Mouse (Mus musculus) MN1 (cell line): ENCODE measurements around the gene 1700017D01Rik.
"Not testable (repeated sequence)": the region's sequence is repeated elsewhere in the genome, so short reads cannot be mapped to it uniquely, and the experiment has no call there.

Source experiments
- DNase-seq: peaks from one replicate; pipeline ENCODE4 v3.0.0-alpha.2; 2016; ENCODE audit warnings: low spot score

Gene 1700017D01Rik

GRCm38 (mm10) chr19:11130776-11131175, at the start of gene 1700017D01Rik:
1700017D01Rik (minus strand) TSS chr19:11130876.
- DNase-seq, result not testable (repeated sequence)

- no peak for DNase-seq
Observed at GRCm38 (mm10) chr19:11177464-11177863, 46.8 kb upstream of the 1700017D01Rik start.

DNA sequence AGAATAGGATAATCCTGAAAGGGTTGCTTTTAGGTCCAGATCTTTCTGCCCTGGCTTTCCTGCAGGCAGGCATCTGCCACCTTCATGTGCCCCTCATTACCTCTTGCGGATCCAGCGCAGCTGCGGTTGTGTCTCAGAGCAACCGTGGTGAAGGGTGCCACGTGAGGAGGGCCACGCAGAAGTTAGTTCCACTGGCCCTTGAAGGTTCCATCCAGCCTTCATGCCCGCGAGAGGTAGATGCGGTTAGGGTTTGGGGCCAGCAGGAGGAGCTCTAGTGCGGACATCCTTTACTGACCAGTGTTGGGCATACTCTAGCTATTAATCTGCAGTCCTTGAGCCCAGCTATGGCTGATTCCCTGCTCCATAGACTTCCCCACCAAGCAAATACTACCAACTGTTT, 34.5 kb upstream of the 1700017D01Rik start, which contains the start of gene 1700025F22Rik:
1700025F22Rik (minus strand) TSS at position 149 of the 400 bp plus-strand sequence.
- DNase-seq, result no peak

DNA sequence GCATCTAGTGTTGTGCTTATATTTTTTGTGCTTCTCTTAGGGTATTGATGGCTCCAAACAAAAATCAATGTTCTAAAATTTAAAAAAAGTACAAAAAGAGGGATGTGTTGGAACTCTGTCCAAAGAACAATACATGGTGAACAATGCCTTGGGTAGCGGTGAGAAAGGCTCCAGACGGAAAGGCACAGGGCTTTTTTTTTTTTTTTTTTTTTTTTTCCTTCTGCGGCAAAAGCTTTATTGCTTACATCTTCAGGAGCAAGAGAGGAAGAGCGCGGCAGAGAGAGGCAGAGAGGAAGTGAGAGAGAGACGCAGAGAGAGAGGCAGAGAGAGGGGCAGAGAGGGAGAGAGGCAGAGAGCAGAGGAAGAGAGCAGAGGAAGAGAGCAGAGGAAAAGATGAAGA, 27.2 kb upstream of the 1700017D01Rik start:
- DNase-seq, result not testable (repeated sequence)

- DNase-seq, result no peak
Observed at GRCm38 (mm10) chr19:11135336-11135735, 4.7 kb upstream of the 1700017D01Rik start.

DNA sequence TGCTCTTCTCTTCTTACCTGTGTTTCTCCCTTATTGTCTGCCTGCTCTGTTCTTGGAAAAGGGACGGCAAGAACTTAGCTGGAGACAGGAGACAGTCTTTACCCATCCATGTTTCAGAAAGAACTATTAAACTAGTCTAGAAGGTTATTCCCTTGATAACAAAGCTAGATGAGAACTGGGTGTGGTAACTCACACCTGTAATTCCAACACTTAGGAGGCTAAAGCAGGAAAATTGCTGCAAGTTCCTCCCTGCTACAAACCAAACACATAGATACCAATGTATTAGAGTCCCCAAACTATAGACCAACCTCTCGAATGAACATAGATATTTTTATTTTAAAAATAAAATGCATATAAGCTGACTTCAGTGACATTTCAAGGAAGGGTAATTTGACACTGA, 4.2 kb upstream of the 1700017D01Rik start:
- no peak for DNase-seq

DNA sequence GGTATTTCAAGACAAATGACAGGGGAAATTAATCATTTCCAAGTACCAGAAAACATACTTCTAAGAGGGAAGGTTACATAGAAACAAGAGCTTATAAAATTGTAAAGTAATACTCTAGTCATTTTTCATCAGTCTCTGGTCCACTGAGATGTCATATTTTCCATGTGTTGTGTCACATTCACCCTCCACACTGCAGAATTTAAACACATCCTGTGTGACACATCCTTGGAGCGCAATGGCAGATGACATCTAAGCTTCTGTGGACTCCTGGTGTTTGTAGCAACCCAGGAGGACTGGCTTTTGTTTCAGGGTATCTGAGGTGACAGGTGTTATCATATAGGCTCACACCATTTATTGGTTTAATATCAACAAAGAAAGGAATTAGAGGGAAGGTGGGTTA, 974 bp downstream of the 1700017D01Rik start:
- no peak for DNase-seq

GRCm38 (mm10) chr19:11121016-11121420, 9.7 kb downstream of the 1700017D01Rik start:
- not testable (repeated sequence) for DNase-seq

GRCm38 (mm10) chr19:11119338-11119737, 11.3 kb downstream of the 1700017D01Rik start:
- DNase-seq, result no peak

DNA sequence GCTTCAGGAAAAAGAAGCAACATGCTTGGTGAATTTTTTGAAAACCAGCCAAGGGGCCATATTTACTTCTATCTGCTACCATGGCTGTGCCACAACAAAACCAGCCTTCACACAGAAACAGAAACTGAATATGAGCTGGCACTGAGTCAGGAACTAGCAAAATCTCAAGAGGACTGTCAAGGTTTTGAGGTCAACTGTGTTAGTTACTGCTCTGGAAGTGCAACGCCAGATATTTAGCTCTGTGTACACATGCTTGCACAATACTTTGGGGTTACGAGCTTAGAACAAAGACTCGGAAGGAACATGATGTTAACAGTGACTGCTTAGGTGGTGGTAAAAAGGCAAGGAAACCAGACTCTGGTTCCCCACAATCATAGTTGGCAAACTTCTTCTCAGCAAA, 22.9 kb downstream of the 1700017D01Rik start:
- DNase-seq, result no peak

- no peak for DNase-seq
Observed at GRCm38 (mm10) chr19:11101880-11102279, 28.8 kb downstream of the 1700017D01Rik start.

GRCm38 (mm10) chr19:11098401-11098800, 32.3 kb downstream of the 1700017D01Rik start:
- DNase-seq, result no peak

- not testable (repeated sequence) for DNase-seq
Observed at GRCm38 (mm10) chr19:11092131-11092530, 38.5 kb downstream of the 1700017D01Rik start.

DNA sequence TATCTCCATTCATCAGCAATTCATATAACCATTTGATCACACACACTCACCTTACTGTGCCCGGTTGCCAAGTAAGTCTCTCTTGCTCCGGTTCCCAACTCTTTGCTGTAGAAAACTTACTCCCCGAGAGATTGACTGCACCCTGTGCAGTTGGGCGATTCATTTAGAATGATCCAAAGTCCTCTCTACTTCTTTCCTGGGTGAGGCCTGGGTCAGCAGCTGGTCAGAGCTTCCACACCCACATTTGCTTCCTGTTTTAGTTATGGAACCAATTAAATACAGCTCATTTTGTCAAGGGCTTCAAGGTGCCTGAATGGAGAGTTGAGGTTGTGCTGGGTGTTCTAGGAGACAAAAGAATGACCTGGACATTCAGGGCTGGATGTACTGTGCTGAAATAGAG, 49.7 kb downstream of the 1700017D01Rik start, which contains the start of gene Ms4a8a:
Ms4a8a (minus strand) TSS at position 169 of the 400 bp plus-strand sequence.
- no peak for DNase-seq

DNA sequence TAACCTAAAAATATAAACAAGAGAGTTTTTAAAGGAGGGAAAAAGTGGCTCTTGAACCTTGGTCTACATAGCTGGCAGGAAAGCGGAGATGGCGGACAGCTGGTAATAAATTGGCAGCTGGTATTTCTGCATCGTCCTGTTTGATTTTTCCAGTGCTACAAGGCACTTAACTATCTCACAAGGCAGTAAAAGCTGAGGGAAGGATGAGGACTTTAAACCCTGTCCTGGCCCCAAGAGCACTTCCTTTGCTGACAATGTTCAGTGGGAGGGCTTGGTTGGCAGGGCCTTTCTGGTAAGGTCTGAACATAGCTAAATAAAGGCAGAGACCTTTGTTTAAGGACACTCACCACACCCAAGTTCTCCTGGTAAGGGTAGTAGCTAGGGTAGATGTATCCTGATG, 60.3 kb downstream of the 1700017D01Rik start:
- no peak for DNase-seq

GRCm38 (mm10) chr19:11065202-11065875, 65.3 kb downstream of the 1700017D01Rik start:
- no peak for DNase-seq

DNA sequence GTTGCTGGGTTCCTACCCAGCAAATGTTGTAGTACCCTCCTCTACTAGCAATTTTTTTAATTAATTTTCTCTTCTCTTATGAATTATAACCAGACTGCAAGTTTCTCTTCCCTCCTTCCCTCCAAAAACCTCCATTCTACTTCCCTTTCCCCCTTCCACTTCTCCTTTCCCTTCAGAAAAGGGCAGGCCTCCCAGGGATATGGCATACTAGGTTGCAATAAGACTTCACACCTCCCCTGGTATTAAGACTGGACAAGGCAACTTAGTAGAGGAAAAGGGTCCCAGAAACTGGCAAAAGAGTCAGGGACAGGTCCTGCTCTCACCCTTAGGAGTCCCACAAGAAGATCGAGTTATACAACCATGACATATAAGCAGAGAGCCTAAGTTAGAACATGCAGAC, 69.8 kb downstream of the 1700017D01Rik start:
- DNase-seq, result no peak

DNA sequence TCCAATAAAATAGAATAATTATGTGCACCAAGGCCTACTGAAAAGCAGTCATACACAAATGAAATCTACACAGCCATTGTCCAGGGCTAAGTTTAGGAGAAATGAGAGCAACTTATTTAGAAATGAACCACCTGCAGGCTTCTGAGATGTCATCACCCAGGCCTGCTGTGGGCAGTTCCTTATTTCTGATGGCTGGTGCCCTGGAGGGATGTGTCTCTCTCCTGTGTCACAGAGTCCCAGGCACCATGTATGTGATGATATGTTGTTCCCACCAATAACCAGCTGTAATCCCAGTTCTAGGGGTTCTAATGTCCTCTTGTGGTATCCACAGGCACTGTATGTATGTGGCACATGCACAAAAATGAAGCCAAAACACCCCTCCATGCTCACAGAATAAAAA, 70.7 kb downstream of the 1700017D01Rik start:
- DNase-seq, result no peak

DNA sequence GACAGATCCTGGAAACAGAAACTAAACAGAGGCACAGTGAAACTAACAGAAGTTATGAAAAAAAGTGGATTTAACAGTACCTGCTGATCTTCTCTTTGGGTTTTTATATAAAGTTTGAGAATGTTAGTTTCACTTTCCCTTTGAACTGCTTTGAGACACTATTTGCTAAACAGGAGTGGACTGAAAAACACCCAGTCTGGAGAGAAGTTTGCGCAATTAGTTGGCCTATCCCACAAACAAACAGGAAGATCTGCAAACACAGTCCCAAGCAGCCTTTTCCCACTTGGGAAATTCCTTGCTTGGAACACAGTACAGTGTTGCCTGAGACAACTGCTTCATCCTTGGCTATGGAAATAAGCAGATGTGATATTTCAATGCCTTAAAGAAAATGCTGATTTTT, 75.0 kb downstream of the 1700017D01Rik start:
- not testable (repeated sequence) for DNase-seq

DNA sequence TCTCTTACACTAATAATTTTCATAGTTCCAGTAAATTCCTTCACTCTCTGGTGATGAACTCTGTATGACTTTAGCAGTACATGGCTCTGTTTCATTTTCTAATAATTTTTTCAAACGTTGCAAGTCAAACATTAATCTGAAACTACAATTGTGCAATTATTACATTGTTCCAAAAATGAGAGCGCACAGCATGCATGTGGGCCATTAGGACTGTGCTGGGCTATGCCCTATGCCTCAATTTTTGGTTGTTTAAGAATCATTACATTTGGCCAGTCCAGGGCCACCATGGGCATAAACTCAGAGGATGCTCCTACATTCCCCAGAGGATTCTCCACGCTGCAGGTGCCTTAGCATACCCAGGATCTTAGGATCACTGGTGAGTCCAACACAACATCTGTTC, 77.4 kb downstream of the 1700017D01Rik start:
- no peak for DNase-seq

- no peak for DNase-seq
Observed at GRCm38 (mm10) chr19:11052877-11053276, 77.8 kb downstream of the 1700017D01Rik start.

DNA sequence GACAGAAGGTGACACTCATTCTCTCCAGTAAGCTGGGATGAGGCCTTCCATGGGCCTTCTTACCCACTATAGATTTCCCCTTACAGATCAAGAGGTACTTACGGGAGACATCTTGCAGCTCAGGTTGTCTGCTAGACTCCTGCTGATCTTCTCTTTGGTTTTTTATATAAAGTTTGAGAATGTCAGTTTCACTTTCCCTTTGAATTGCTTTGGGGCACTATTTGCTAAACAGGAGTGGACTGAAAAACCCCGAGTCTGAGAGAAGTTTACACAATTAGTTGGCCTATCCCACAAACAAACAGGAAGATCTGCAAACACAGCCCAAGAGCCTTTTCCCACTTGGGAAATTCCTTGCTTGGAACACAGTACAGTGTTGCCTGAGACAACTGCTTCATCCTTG, 80.4 kb downstream of the 1700017D01Rik start:
- DNase-seq, result no peak

- DNase-seq, result no peak
Observed at GRCm38 (mm10) chr19:11049426-11049825, 81.2 kb downstream of the 1700017D01Rik start.

- no peak for DNase-seq
Observed at GRCm38 (mm10) chr19:11048503-11048902, 82.2 kb downstream of the 1700017D01Rik start.
